Mouse (Mus musculus) testis, adult 2 months (tissue): Measurements from ENCODE around the gene Spcs1.

Experiments used
- CTCF ChIP-seq: fragments of 200-500 bp; IDR thresholded peaks from 2 replicates; pipeline ENCODE4 v1.5.1; 2012; ENCODE audit warnings: low read depth, mild to moderate bottlenecking, inconsistent platforms, low read length, moderate library complexity; ENCODE audit not compliant: control insufficient read depth, insufficient read depth, insufficient replicate concordance
- POLR2A ChIP-seq: fragments of 200-500 bp; IDR thresholded peaks from 2 replicates; pipeline ENCODE4 v1.6.1; 2012; ENCODE audit warnings: low read depth, mild to moderate bottlenecking, inconsistent platforms, low read length, moderate library complexity; ENCODE audit not compliant: control insufficient read depth

DNA sequence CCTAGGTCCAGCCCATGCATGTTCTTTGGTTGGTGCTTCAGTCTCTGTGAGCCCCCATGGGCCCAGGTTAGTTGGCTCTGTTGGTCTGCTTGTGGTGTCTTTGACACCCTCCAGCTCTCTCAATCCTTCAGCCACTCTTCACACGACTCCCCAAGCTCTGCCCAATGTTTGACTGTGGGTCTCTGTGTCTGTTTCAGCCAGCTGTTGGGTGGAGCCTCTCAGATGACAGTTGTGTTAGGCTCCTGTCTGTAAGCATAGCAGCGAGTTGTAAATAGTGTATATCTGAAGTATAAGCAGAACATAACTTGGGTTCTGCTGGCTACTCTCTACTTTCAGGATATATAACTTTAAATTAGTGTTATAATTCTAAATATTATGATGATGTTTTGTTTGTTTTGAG, 43.0 kb downstream of the Spcs1 start:
- TF ChIP-seq CTCF = no peak
- TF ChIP-seq POLR2A = no peak
